Mouse (Mus musculus): Measurements from ENCODE around the gene Hoxb8.

The Hoxb8 gene

GRCm38 (mm10) chr11:96267021-96267920 lies 14.4 kb upstream of the Hoxb8 start:
- DNase-seq (ENCODE audit: low read depth, low spot score) = no peak

- DNase-seq (ENCODE audit: low read depth, low spot score) = no peak
Observed at GRCm38 (mm10) chr11:96268031-96268745, 13.5 kb upstream of the Hoxb8 start.

- no peak for DNase-seq (ENCODE audit: low read depth, low spot score)
Observed at GRCm38 (mm10) chr11:96269869-96270268, 11.8 kb upstream of the Hoxb8 start.

GRCm38 (mm10) chr11:96270996-96271540 lies 10.6 kb upstream of the Hoxb8 start, which contains the start of gene Hoxb9:
Gene Hoxb9 (plus strand): TSS chr11:96271457.
- no peak for DNase-seq (ENCODE audit: low read depth, low spot score)

- no peak for DNase-seq (ENCODE audit: low read depth, low spot score)
Observed at GRCm38 (mm10) chr11:96271541-96272011, 10.1 kb upstream of the Hoxb8 start.

GRCm38 (mm10) chr11:96272024-96272921 lies 9.4 kb upstream of the Hoxb8 start:
- no peak for DNase-seq (ENCODE audit: low read depth, low spot score)

- no peak for DNase-seq (ENCODE audit: low read depth, low spot score)
Observed at GRCm38 (mm10) chr11:96274428-96274827, 7.3 kb upstream of the Hoxb8 start.

- DNase-seq (ENCODE audit: low read depth, low spot score) = no peak
Observed at GRCm38 (mm10) chr11:96275896-96276295, 5.8 kb upstream of the Hoxb8 start.

GRCm38 (mm10) chr11:96277151-96278044 lies 4.3 kb upstream of the Hoxb8 start:
- no peak for DNase-seq (ENCODE audit: low read depth, low spot score)

- DNase-seq (ENCODE audit: low read depth, low spot score) = no peak
Observed at GRCm38 (mm10) chr11:96278324-96278723, 3.4 kb upstream of the Hoxb8 start.

GRCm38 (mm10) chr11:96278773-96279172 lies 2.9 kb upstream of the Hoxb8 start:
- DNase-seq (ENCODE audit: low read depth, low spot score) = peak; percentile 82

GRCm38 (mm10) chr11:96279421-96280233 lies 2.1 kb upstream of the Hoxb8 start:
- DNase-seq (ENCODE audit: low read depth, low spot score) = no peak

- no peak for DNase-seq (ENCODE audit: low read depth, low spot score)
Observed at GRCm38 (mm10) chr11:96280399-96281378, 1.0 kb upstream of the Hoxb8 start.

- DNase-seq (ENCODE audit: low read depth, low spot score) = no peak
Observed at GRCm38 (mm10) chr11:96281396-96281795, 309 bp upstream of the Hoxb8 start.

GRCm38 (mm10) chr11:96282795-96283430 lies 1.2 kb downstream of the Hoxb8 start:
- no peak for DNase-seq (ENCODE audit: low read depth, low spot score)

GRCm38 (mm10) chr11:96284041-96284749 lies 2.5 kb downstream of the Hoxb8 start:
- DNase-seq (ENCODE audit: low read depth, low spot score) = no peak

Data from embryo, embryonic 11.5 days (tissue).